Mouse (Mus musculus): ENCODE results near the gene Yipf3.

The Yipf3 gene

DNA sequence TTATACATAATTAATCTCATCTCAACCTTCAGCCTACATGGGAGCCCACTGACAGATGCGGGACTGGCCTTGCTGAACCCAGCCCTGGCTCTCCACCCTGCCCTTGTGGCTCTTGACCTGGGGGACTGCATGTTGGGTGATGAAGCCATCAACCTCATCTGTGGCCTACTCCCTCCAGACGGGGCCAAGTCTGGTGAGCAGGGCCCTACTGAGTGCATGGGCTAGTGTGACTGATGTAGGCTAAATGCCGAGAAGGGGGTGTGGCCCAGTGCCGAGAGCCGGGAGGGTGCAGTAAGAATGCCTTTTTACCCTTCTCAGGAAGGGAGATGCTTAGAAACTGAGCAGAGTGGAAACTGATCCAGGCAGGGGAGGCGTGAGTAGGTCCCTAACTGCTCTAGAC, 7.3 kb downstream of the Yipf3 start:
- no peak for DNase-seq

DNA sequence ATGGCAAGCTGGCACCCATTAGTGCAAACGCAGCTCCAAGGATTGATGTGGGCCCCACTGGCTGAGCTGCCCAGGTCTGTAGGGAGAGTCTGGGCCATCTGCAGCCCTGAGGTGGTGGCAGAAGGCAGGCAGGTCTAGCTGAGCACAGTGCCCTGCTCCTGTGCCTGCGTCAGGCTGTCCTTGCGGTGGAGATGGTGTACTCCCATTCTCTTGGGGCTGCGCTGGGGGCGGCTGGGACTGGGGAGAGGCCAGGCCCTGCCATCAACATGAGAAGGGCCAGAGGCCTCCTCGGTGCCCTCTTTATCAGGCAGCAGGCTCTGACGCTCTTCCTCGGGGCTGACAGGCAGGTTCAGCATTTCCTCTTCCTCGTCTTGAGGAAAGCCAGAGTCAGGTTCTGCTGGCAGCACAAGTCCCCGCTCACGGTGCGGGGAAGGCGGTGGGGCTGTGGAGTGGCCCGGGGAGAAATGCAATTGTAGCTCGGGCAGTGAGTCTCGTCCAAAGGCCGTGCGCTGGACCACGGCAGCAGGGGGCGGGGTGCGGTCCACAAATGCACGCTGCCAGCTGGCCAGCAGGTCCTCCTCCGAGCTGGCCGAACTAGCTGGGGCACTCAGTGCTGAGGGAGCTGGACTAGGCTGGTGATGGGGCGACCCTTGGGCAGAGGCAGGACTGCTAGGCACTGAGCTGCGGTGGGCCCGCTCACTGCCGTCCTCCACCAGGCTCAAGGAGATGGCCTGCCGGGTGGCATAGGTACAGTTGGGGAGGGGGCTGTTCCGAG, 10.6 kb downstream of the Yipf3 start:
- DNase-seq = no peak

GRCm38 (mm10) chr17:46259675-46260074, 11.8 kb downstream of the Yipf3 start:
- DNase-seq = no peak

GRCm38 (mm10) chr17:46262201-46262694, 14.4 kb downstream of the Yipf3 start:
- no peak for DNase-seq

DNA sequence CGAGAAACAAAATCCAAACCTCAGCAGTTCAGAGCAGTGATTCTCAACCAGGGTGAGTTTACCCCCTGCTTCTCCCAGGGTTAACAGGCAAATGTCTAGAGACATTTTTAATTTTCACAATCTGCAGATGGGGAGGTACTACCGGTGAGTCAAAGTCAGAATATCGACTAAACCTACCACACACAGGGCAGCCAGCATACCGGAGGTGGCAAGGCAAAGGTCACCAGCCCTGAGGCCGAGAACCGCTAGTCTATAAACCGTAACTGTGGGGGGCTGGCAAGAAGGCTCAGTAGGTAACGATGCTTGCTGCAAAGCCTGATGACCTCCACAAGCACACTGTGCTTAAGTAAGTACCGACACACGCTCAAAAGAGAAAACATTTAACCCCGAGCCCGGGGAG, 17.6 kb downstream of the Yipf3 start:
- no peak for DNase-seq

- peak; percentile 93 to 94 for DNase-seq
Measured at GRCm38 (mm10) chr17:46265918-46266618, 18.2 kb downstream of the Yipf3 start.

DNA sequence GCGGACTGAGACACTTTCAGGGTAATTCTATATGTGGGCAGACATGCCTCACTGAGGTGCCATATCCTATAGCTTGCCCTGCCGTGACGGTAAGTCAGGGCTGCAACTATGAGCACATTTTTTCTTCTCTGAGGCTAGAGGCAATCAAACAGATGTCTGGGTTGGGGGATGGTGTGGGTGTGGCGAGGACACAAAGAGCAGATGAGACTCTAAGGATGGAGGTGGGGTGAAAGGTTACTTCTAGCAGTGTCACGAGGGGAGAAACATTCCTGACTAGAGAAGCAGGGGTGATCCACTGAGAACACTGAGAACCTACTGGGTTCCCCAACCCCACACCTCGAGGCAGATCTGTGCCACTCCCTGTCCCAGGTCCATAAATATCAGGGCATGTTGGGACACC, 19.1 kb downstream of the Yipf3 start:
- no peak for DNase-seq

GRCm38 (mm10) chr17:46267511-46267910, 19.6 kb downstream of the Yipf3 start:
- no peak for DNase-seq

- no peak for DNase-seq
Measured at GRCm38 (mm10) chr17:46268026-46268720, 20.3 kb downstream of the Yipf3 start.

GRCm38 (mm10) chr17:46269771-46270534, 22.1 kb downstream of the Yipf3 start:
- DNase-seq = no peak

DNA sequence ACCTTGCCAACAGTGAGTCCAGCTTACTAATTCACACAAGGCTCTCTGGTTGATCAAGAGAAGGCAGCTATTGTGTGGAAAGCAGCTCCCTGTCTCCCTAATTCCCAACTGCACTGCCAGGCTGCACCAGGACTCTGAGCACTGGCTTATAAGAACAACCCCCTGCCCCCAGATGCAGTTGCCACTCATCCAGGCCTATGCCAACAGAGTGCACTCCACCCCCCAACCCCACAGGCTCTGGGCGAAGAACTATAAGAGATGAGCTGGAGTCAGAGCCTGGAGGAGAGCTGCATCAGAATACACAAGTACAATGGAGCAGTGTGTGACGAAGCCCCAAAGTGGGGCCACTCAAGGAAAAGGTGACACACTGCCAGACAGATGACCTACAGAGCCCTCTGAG, 24.2 kb downstream of the Yipf3 start:
- no peak for DNase-seq

- no peak for DNase-seq
Measured at GRCm38 (mm10) chr17:46272675-46273074, 24.8 kb downstream of the Yipf3 start.

DNA sequence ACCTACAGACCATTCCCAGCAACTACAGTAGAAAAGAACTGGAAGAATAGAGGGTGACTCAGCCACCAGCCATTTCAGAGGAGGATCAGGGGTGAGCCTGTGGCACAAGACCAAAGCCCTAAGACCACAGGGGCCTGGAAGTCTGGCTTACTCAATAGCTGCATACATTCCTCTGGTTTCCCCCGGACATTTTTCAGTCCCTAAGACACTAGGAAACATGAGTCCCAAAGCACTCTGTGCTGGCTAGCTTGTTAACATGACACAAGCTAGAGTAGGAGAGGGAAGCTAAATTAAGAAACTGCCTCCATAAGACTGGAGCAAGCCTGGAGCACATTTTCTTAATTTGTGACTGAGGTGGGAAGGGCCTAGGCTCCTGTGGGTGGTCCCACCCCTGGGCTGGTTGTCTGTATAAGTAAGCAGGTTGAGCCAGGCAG, 25.9 kb downstream of the Yipf3 start:
- no peak for DNase-seq

GRCm38 (mm10) chr17:46274465-46274864, 26.6 kb downstream of the Yipf3 start:
- DNase-seq = no peak

DNA sequence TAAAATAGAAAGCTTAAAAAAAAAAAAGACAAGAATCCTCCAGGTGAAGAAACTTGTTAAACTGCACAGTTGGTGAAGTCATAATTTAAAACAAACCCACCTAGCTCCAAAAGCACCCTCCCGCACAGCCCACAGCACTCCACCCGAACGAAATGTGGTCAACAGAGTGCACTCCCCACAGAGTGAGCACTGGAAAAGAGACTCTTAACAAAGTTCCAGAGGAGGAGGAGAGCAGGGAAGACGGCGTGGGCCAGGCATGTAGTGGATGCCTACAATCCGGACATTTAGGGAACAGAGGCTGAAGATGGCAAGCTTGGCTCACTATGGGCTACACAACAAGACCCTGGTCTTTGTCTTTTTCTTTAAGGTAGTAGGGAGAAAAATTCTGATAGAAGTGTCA, 27.2 kb downstream of the Yipf3 start:
- no peak for DNase-seq

GRCm38 (mm10) chr17:46275506-46275905, 27.6 kb downstream of the Yipf3 start:
- DNase-seq = no peak

GRCm38 (mm10) chr17:46277586-46277985, 29.7 kb downstream of the Yipf3 start:
- no peak for DNase-seq

DNA sequence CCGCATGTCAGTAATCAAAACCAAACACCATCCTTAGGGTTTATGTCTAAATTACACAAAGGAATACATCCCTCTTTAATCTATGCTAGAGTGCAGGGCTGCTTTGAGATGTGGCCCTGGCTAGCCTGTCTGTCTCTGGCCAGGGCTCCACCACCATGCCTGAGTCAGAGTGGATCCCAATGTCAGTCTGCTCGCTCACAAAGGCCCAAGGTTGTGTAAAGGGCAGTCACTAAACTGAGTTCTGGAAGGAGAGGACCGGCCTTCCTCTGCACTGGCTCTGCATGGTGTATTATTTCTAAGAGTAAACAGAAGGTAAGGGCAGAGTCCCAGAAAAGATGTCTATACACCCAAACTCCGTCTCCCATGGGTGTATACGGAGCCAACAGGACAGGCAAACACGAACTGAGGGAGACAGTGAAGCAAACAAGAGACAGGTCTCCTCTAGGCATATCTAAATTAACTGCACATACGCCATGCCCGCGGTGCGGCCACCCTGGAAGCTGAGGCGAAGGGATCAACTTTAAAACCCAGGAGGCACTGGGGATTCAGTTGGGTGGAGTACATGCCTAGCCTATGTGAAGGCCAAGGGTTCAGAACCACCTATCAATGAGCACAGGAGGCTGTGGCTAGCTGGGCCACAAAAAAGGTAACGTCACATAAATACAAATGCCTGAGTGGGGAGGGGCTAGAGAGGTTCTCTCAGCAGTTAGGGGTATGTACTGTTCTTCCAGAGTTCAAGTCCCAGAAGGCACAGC, 30.3 kb downstream of the Yipf3 start:
- no peak for DNase-seq

DNA sequence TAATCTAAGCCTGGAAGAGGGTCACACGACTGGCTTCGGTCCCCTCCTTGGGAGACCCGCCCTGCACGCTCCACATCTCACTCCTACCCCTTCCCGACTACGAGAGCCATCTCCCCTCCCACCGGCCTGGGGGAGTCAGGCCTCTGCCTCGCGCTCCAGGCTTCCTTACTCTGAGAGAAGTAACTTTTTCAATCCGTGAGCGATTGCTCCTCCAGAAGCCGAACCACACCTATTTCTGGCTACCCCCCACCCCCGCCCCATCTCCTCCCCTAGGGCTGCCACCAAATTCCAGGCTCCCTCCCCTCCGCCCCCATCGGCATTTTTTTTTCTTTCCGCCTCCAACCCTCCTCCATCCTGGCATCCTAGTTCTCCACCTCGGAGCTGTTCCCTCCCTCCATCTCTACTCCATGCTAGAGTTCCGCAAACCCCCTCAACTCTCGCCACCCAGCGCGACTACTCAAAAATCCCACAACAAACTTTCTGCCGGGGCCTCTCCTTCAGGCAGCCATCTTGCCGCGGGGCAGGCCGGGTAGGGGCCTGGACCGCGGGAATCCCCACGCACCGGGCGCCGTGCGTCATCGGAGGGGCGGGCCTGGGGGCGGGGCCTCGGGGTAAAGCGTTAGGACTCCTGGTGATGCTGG, 34.7 kb downstream of the Yipf3 start, which contains the start of gene Tjap1:
Gene Tjap1, minus strand, starts transcription at position 544 of the 641 bp plus-strand sequence.
- peak; percentile 91 to 96 for DNase-seq

DNA sequence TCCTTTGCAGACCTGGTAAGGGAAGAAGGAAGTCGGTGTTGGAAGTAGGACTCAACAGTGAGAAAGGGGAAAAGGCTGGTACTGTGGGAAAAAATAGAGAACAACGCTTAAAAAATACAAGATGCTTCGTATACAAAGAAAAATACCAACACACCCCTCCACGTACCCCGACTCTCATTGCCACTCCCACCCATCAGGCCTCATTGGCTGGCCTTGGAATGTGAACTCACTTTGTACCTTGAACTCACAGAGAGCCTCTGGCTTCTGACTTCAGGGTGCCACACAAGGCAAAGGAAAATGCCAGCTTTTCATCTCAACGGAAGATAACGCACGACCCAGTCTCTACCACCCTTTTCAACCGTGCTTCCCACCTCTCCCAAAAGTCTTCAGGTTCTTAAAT, 35.3 kb downstream of the Yipf3 start:
- DNase-seq = no peak

GRCm38 (mm10) chr17:46283911-46284310, 36.0 kb downstream of the Yipf3 start:
- DNase-seq = no peak

Data from cerebellum, postnatal 25 days (tissue).